Mouse (Mus musculus): ENCODE measurements around the gene Ecm1.

GRCm38 (mm10) chr3:95700233-95700681 lies 39.1 kb downstream of the Ecm1 start:
- TF ChIP-seq POLR2A (IDR thresholded peaks at IDR 0.05; ENCODE audit: low read depth, low read length) (no peak), CTCF (IDR thresholded peaks at IDR 0.05; ENCODE audit: extremely low read depth, insufficient read length, insufficient replicate concordance, low read depth, low read length) (no peak)
